Mouse (Mus musculus): ENCODE measurements around the gene Tbx19. TPM values are rescaled to one million over a fixed set of nuclear protein-coding genes. Genes with fewer than 3 reads are reported as not detected.
A peak's percentile ranks its signal among the peaks of the same experiment; 100 is the strongest.

The Tbx19 gene
- total RNA-seq, 2 experiments from 2014 or later, result not detected

DNA sequence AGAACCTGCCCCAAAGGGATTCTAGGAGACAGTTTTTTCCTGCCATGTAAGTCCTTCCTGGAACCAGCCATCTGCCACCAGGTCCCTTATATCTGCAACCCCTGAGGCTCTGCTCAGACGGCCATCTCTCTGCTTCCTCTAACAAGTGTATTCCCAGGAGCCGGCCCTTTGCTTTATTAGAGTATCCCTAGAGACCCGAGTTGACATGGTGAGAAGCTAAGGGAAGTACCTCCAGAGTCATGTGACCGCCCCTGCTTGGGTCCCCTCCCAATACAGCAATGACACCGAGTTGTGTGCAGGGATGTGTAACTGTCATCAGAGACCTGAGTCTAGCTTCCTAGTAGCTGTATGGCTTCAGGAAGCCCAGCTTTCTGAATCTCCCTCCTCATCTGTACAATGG is 27.3 kb downstream of the Tbx19 start:
- DNase-seq (ENCODE audit: extremely low spot score in 1 of 2, low spot score in 2 of 2), result no peak
- intact Hi-C loops (cut with DNase I), result no loop called here
- no peak for TF ChIP-seq CTCF (IDR thresholded peaks at IDR 0.05)
- Histone ChIP-seq H3K4me3 (no peak overlapping the region), H3K27ac (no peak overlapping the region)

GRCm38 (mm10) chr1:165132187-165132877 is 28.2 kb downstream of the Tbx19 start:
- DNase-seq (ENCODE audit: extremely low spot score in 1 of 2, low spot score in 2 of 2), result peak; percentile 80 to 86
- peak overlapping the region; percentile 82 for H3K27ac ChIP-seq
- intact Hi-C loops (cut with DNase I), result no loop called here

GRCm38 (mm10) chr1:165129573-165129972 is 31.0 kb downstream of the Tbx19 start:
- no peak for TF ChIP-seq CTCF (IDR thresholded peaks at IDR 0.05)
- intact Hi-C loops (cut with DNase I), result loop anchor here (10.0 kb wide), 1 partner anchor 345 kb away; no protein-coding TSS in a partner anchor
- no peak for DNase-seq (ENCODE audit: extremely low spot score in 1 of 2, low spot score in 2 of 2)
- Histone ChIP-seq H3K27ac (no peak overlapping the region), H3K4me3 (no peak overlapping the region)

More at GRCm38 (mm10) chr1:165132187-165132877, 28.2 kb downstream of the Tbx19 start:
- H3K4me3 ChIP-seq, result no peak overlapping the region
- peak; percentile 96 for TF ChIP-seq CTCF (IDR thresholded peaks at IDR 0.05)

DNA sequence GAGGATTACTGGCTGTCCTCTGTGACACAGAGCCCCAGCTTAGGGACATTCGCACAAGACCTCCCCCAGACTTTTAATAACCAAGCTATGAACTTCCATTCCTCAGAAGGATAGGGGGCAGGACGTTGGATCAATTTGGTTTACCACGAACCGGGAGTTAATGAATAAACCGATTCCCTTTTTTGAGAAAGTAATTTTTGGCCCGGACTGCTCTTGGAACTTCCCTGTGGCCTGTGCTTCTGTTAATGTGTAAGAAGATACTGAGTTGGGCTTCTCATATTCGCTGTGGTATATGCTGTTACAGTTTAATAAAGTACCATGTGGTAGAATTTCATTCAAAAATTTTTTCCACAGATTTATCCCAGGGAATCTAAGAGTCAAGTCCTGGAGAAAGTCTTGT is 39.5 kb downstream of the Tbx19 start:
- Histone ChIP-seq H3K27ac (no peak overlapping the region), H3K4me3 (no peak overlapping the region)
- TF ChIP-seq CTCF (IDR thresholded peaks at IDR 0.05), result no peak
- DNase-seq (ENCODE audit: extremely low spot score in 1 of 2, low spot score in 2 of 2), result no peak
- intact Hi-C loops (cut with DNase I), result loop anchor here (2.0 to 10.0 kb wide), 4 partner anchors 224 to 754 kb away; no protein-coding TSS in a partner anchor

DNA sequence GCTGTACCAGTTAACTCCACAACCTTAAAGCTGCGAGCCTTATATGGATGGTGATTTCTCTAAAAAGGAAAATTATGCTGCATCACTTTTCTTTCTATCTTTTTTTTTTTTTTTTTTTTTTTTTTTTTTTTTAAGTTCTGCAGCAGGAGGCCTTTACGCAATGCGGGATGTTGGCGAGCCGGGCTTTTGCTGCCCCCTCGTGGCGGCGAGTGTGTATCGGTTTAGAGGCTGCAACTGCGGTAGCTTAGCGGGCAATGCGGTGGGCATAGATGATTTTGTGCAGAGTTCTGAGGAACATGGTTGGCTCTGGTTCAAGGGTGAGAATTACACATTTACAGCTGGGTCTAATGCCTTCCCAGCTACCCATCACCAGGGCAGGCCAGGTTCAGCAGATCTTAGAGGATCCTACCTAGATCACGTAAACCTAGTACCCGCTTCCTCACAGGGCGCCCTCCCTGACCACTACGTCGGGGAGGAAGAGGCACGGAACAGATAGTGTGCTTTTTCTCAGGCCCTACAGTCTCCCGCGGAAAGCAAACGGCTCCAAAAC is 40.1 kb downstream of the Tbx19 start:
- DNase-seq (ENCODE audit: extremely low spot score in 1 of 2, low spot score in 2 of 2), result peak; percentile 88 to 93
- peak; percentile 74 for TF ChIP-seq CTCF (IDR thresholded peaks at IDR 0.05)
- no peak overlapping the region for H3K4me3 ChIP-seq
- intact Hi-C loops (cut with DNase I), result loop anchor here (1.0 to 10.0 kb wide), 5 partner anchors 223 to 804 kb away; no protein-coding TSS in a partner anchor
- H3K27ac ChIP-seq, result no peak overlapping the region; the same call in 1 of the 2 replicates

GRCm38 (mm10) chr1:165119760-165120159 is 40.8 kb downstream of the Tbx19 start:
- TF ChIP-seq CTCF (IDR thresholded peaks at IDR 0.05), result no peak
- intact Hi-C loops (cut with DNase I), result loop anchor here (1.0 to 10.0 kb wide), 7 partner anchors 82 to 803 kb away; partner anchors contain the start of gene Atp1b1
- peak in 1 of 2 experiments; percentile 35 for DNase-seq (ENCODE audit: extremely low spot score in 1 of 2, low spot score in 2 of 2)
- peak overlapping the region; percentile 87 for H3K27ac ChIP-seq
- H3K4me3 ChIP-seq, result 0 out of 2 replicates have a peak overlapping the region, but pooled peaks have one; percentile 2

GRCm38 (mm10) chr1:165119011-165119726 is 41.4 kb downstream of the Tbx19 start:
- Histone ChIP-seq H3K27ac (peak overlapping the region; percentile 40; the same call in 1 of the 2 replicates), H3K4me3 (no peak overlapping the region)
- no peak for DNase-seq (ENCODE audit: extremely low spot score in 1 of 2, low spot score in 2 of 2)
- intact Hi-C loops (cut with DNase I), result loop anchor here (5.0 kb wide), 2 partner anchors 82 to 662 kb away; partner anchors contain the start of gene Atp1b1
- TF ChIP-seq CTCF (IDR thresholded peaks at IDR 0.05), result no peak

GRCm38 (mm10) chr1:165114460-165115175 is 46.0 kb downstream of the Tbx19 start:
- no peak for DNase-seq (ENCODE audit: extremely low spot score in 1 of 2, low spot score in 2 of 2)
- Histone ChIP-seq H3K4me3 (no peak overlapping the region), H3K27ac (peak overlapping the region; percentile 81)
- intact Hi-C loops (cut with DNase I), result loop anchor here (1.0 to 5.0 kb wide), 3 partner anchors 77 to 657 kb away; partner anchors contain the start of gene Atp1b1
- TF ChIP-seq CTCF (IDR thresholded peaks at IDR 0.05), result peak; percentile 51

DNA sequence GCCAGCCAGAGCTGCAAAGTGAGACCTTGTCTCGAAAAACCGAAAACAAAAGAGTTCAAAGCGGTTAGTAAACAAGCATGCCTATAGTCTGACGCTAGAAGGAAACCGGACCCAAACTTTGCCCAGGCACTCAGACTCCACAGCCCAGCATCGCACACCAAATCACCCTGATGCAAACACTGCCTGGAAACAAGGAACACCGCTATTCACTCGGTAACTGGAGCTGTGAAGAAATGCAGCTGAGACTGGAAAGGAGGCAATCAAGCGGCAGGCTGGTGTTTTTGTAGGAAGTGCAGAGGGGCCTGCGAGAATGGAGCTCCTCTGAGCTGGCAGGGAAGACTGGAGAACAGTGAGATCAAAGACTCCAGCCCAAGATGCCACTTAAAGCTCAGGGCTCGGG is 46.9 kb downstream of the Tbx19 start:
- DNase-seq (ENCODE audit: extremely low spot score in 1 of 2, low spot score in 2 of 2), result no peak
- intact Hi-C loops (cut with DNase I), result loop anchor here (1.0 kb wide), 1 partner anchor 207 kb away; no protein-coding TSS in a partner anchor
- peak overlapping the region; percentile 81 for H3K27ac ChIP-seq
- no peak overlapping the region for H3K4me3 ChIP-seq
- TF ChIP-seq CTCF (IDR thresholded peaks at IDR 0.05), result no peak

DNA sequence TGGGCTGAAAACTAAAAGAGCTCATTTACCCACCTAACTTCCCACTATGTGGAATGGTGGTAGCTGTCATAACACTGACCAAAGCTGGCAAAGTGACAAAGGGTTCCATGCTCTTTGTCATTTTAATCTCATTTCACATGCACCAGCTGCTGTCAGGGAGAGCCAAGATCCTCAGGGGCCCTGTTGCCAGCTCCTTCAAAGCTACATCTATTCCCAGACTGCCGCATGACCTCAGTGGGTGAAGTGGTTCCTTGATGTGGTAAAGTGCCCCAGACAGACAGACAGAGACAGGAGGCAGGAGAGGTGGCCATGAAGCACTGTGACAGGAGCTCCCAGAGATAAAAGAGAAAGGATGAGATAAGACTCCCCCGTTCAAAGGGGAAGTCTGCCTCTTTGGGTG is 49.9 kb downstream of the Tbx19 start:
- intact Hi-C loops (cut with DNase I), result no loop called here
- DNase-seq (ENCODE audit: extremely low spot score in 1 of 2, low spot score in 2 of 2), result no peak
- Histone ChIP-seq H3K4me3 (no peak overlapping the region), H3K27ac (no peak overlapping the region)
- no peak for TF ChIP-seq CTCF (IDR thresholded peaks at IDR 0.05)

- no peak overlapping the region for H3K4me3 ChIP-seq
- H3K27ac ChIP-seq, result no peak overlapping the region
- TF ChIP-seq CTCF (IDR thresholded peaks at IDR 0.05), result no peak
- no peak for DNase-seq (ENCODE audit: extremely low spot score in 1 of 2, low spot score in 2 of 2)
- intact Hi-C loops (cut with DNase I), result no loop called here
Observed at GRCm38 (mm10) chr1:165109135-165109534, 51.4 kb downstream of the Tbx19 start.

All from left cerebral cortex, adult 2 months (tissue).